Mouse (Mus musculus) embryonic facial prominence, embryonic 14.5 days (tissue): Measurements from ENCODE around the gene Galnt3. TPM values are rescaled to one million over a fixed set of nuclear protein-coding genes. Genes with fewer than 3 reads are reported as not detected.

Experiments
- ATAC-seq: fragments of 200-750 bp; cut with Nextera tagmentation; 2 replicates; pipeline ENCODE4 v1.8.0; 2017; ENCODE audit warnings: low read depth, moderate number of reproducible peaks, moderate TSS enrichment
- DNase-seq: peaks from one replicate; pipeline ENCODE4 v3.0.0-alpha.2; 2015; ENCODE audit warnings: low spot score
- H3K27ac ChIP-seq: fragments of 300-500 bp; sonication (generic); replicated peaks from 2 replicates; pipeline ENCODE4 v1.5.1; 2014; ENCODE audit warnings: low read depth, mild to moderate bottlenecking, low read length, moderate library complexity
- H3K27me3 ChIP-seq: fragments of 300-500 bp; sonication (generic); replicated peaks from 2 replicates; pipeline ENCODE4 v1.6.1; 2014; ENCODE audit warnings: low read length; ENCODE audit not compliant: control insufficient read depth, insufficient read depth
- H3K36me3 ChIP-seq: fragments of 300-500 bp; sonication (generic); 2 replicates; pipeline ENCODE4 v1.6.1; 2014; ENCODE audit warnings: low read length, mixed read lengths; ENCODE audit not compliant: control insufficient read depth, insufficient read depth
- H3K4me1 ChIP-seq: fragments of 300-500 bp; sonication (generic); 2 replicates; pipeline ENCODE4 v1.6.1; 2014; ENCODE audit warnings: antibody characterized with exemption, low read length; ENCODE audit not compliant: control insufficient read depth, insufficient read depth
- H3K4me2 ChIP-seq: fragments of 300-500 bp; sonication (generic); 2 replicates; pipeline ENCODE4 v1.6.1; 2014; ENCODE audit warnings: low read depth, mild to moderate bottlenecking, low read length, moderate library complexity, mixed read lengths
- H3K4me3 ChIP-seq: fragments of 300-500 bp; sonication (generic); 2 replicates; pipeline ENCODE4 v1.5.1; 2014; ENCODE audit warnings: low read depth, mild to moderate bottlenecking, low read length
- H3K9ac ChIP-seq: fragments of 300-500 bp; sonication (generic); 2 replicates; pipeline ENCODE4 v1.6.1; 2014; ENCODE audit warnings: low read depth, mild to moderate bottlenecking, low read length, moderate library complexity, mixed read lengths
- H3K9me3 ChIP-seq: fragments of 300-500 bp; sonication (generic); 2 replicates; pipeline ENCODE4 v1.6.1; 2016; ENCODE audit warnings: low read length; ENCODE audit not compliant: control insufficient read depth
- WGBS: fragments of 180-500 bp; shearing (Covaris S2); extraction: QIAGEN DNeasy Blood & Tissue Kit; methylation state at CpG from one replicate; pipeline ENCODE4 v1.1.7; 2014; 5-methylcytosine and 5-hydroxymethylcytosine counted together
- polyA plus RNA-seq: library from polyadenylated mRNA; unstranded; fragments of >200 nt; fragmentation: Nextera tagmentation; extraction: Ambion mirVana; gene quantifications from 2 replicates; pipeline ENCODE4 v1.2.1, GENCODE M21; 2014

The Galnt3 gene
- polyA plus RNA-seq, 1 experiment from 2014 or later = 5.1 TPM

- H3K9me3 ChIP-seq = no peaks in the 10 kb centered on the region
- H3K36me3 ChIP-seq = no peaks in the 10 kb centered on the region
- no peak overlapping the region for H3K27ac ChIP-seq
- H3K27me3 ChIP-seq = peaks cover 27% of the 10 kb centered on the region
- DNase-seq (no peak), ATAC-seq (no peak)
- no peak overlapping the region; the same call in 1 of the 2 replicates for H3K4me3 ChIP-seq
- H3K4me2 ChIP-seq = peak overlapping the region; percentile 15; the same call in 1 of the 2 replicates
- peaks cover 4% of the 10 kb centered on the region; the same call in 1 of the 2 replicates for H3K4me1 ChIP-seq
- no peak overlapping the region for H3K9ac ChIP-seq
- 53% methylated on average over 7 of the region's 7 CpGs for WGBS
Measured at GRCm38 (mm10) chr2:66100239-66100638, 24.6 kb downstream of the Galnt3 start.

GRCm38 (mm10) chr2:66094622-66095181, 30.1 kb downstream of the Galnt3 start:
- Histone ChIP-seq H3K27me3 (peaks cover 31% of the 10 kb centered on the region), H3K4me2 (no peak overlapping the region), H3K4me1 (peaks cover 6% of the 10 kb centered on the region; the same call in 1 of the 2 replicates), H3K9me3 (no peaks in the 10 kb centered on the region), H3K36me3 (no peaks in the 10 kb centered on the region), H3K27ac (no peak overlapping the region), H3K9ac (no peak overlapping the region), H3K4me3 (no peak overlapping the region)
- ATAC-seq = no peak
- 35% methylated on average over 4 of the region's 4 CpGs for WGBS
- DNase-seq = peak; percentile 24

GRCm38 (mm10) chr2:66091296-66091695, 33.5 kb downstream of the Galnt3 start:
- no peak overlapping the region for H3K4me2 ChIP-seq
- H3K36me3 ChIP-seq = no peaks in the 10 kb centered on the region
- peaks cover 6% of the 10 kb centered on the region; the same call in 1 of the 2 replicates for H3K4me1 ChIP-seq
- DNase-seq (no peak), ATAC-seq (no peak)
- no peak overlapping the region for H3K27ac ChIP-seq
- H3K9ac ChIP-seq = no peak overlapping the region
- peaks cover 9% of the 10 kb centered on the region for H3K27me3 ChIP-seq
- H3K4me3 ChIP-seq = no peak overlapping the region
- WGBS = 31% methylated on average over 5 of the region's 5 CpGs
- H3K9me3 ChIP-seq = no peaks in the 10 kb centered on the region

GRCm38 (mm10) chr2:66081876-66082275, 42.9 kb downstream of the Galnt3 start:
- 55% methylated on average over 4 of the region's 4 CpGs for WGBS
- Histone ChIP-seq H3K4me1 (no peaks in the 10 kb centered on the region), H3K4me3 (no peak overlapping the region), H3K9ac (no peak overlapping the region), H3K27me3 (0 out of 2 replicates have a peak, but pooled peaks cover 5% of the 10 kb centered on the region), H3K27ac (no peak overlapping the region), H3K9me3 (no peaks in the 10 kb centered on the region), H3K36me3 (no peaks in the 10 kb centered on the region), H3K4me2 (no peak overlapping the region)
- ATAC-seq (0 out of 2 replicates have a peak, but pooled peaks have one; percentile 50), DNase-seq (peak; percentile 77)

- Histone ChIP-seq H3K27me3 (0 out of 2 replicates have a peak, but pooled peaks cover 5% of the 10 kb centered on the region), H3K27ac (no peak overlapping the region), H3K9ac (no peak overlapping the region), H3K9me3 (no peaks in the 10 kb centered on the region), H3K4me2 (no peak overlapping the region), H3K4me1 (no peaks in the 10 kb centered on the region), H3K4me3 (no peak overlapping the region), H3K36me3 (no peaks in the 10 kb centered on the region)
- ATAC-seq = no peak
- 96% methylated on average over 2 of the region's 2 CpGs for WGBS
- no peak for DNase-seq
Measured at GRCm38 (mm10) chr2:66080731-66081130, 44.1 kb downstream of the Galnt3 start.

- peak; percentile 68; the same call in 1 of the 2 replicates for ATAC-seq
Measured at GRCm38 (mm10) chr2:66069454-66069853, 55.3 kb downstream of the Galnt3 start.

GRCm38 (mm10) chr2:66063291-66063690, 61.5 kb downstream of the Galnt3 start:
- DNase-seq = peak; percentile 30
- Histone ChIP-seq H3K4me3 (no peak overlapping the region), H3K36me3 (no peaks in the 10 kb centered on the region), H3K9me3 (no peaks in the 10 kb centered on the region), H3K4me2 (no peak overlapping the region), H3K9ac (no peak overlapping the region), H3K4me1 (no peaks in the 10 kb centered on the region), H3K27ac (no peak overlapping the region), H3K27me3 (peaks cover 3% of the 10 kb centered on the region; the same call in 1 of the 2 replicates)
- 70% methylated on average over 10 of the region's 10 CpGs for WGBS
- ATAC-seq = peak; percentile 33; the same call in 1 of the 2 replicates

More at GRCm38 (mm10) chr2:66069454-66069853, 55.3 kb downstream of the Galnt3 start:
- DNase-seq = peak; percentile 82
- no peaks in the 10 kb centered on the region for H3K36me3 ChIP-seq
- H3K4me1 ChIP-seq = no peaks in the 10 kb centered on the region
- H3K4me2 ChIP-seq = no peak overlapping the region
- H3K9ac ChIP-seq = no peak overlapping the region
- no peaks in the 10 kb centered on the region for H3K9me3 ChIP-seq
- 22% methylated on average over 6 of the region's 6 CpGs for WGBS
- H3K27ac ChIP-seq = no peak overlapping the region
- peaks cover 3% of the 10 kb centered on the region; the same call in 1 of the 2 replicates for H3K27me3 ChIP-seq
- no peak overlapping the region for H3K4me3 ChIP-seq

GRCm38 (mm10) chr2:66044405-66045089, 80.2 kb downstream of the Galnt3 start:
- Histone ChIP-seq H3K4me1 (no peaks in the 10 kb centered on the region), H3K9me3 (no peaks in the 10 kb centered on the region), H3K36me3 (no peaks in the 10 kb centered on the region), H3K4me3 (no peak overlapping the region), H3K27me3 (no peaks in the 10 kb centered on the region), H3K27ac (no peak overlapping the region), H3K4me2 (no peak overlapping the region), H3K9ac (no peak overlapping the region)
- ATAC-seq (no peak), DNase-seq (no peak)
- WGBS = 88% methylated on average over 12 of the region's 12 CpGs
